Comparison of ENCODE assay signal across 20 mouse cellular contexts in genomic region chr2:25310969-25311368, GRCm38 (mm10). TPM values are rescaled to one million over a fixed set of nuclear protein-coding genes. Genes with fewer than 3 reads are reported as not detected.
A peak's percentile ranks its signal among the peaks of the same experiment; 100 is the strongest.
DNase-seq lines count a peak whose midpoint lies in the region; ATAC-seq and TF ChIP-seq lines count a peak whose summit lies in the region.
"Had no signal": no experiment of that assay in that cellular context is flagged by ENCODE, and none has a peak within 500 bp of the region (broad histone marks: within the 10 kb centered on the region; RNA-seq: fewer than 3 reads in every experiment).

No protein-coding gene starts in this region.

- ATAC-seq in heart, embryonic 12.5 days (ENCODE audit: insufficient number of reproducible peaks, low FRiP score) = no peak
- ATAC-seq in intestine, embryonic 14.5 days (replicated peaks; ENCODE audit: low FRiP score, low TSS enrichment, low read depth) = no peak; the same call in 1 of the 2 replicates
- ATAC-seq: forebrain, embryonic 13.5 days; hindbrain, embryonic 16.5 days had no signal

- TF ChIP-seq CTCF in testis, adult 2 months (IDR thresholded peaks at IDR 0.05; ENCODE audit: control insufficient read depth, insufficient read depth, insufficient replicate concordance, low read depth, low read length) = no peak

- TF ChIP-seq POLR2A in testis, adult 2 months (IDR thresholded peaks at IDR 0.05; ENCODE audit: control insufficient read depth, low read depth, low read length) = no peak

- 2% methylated on average over 22 of the region's 22 CpGs for WGBS in heart, embryonic 12.5 days
- 2% methylated on average over 22 of the region's 22 CpGs for WGBS in intestine, embryonic 14.5 days

- DNase-seq in heart, adult 8-10 months (ENCODE audit: low spot score) = no peak
- DNase-seq in testis, postnatal 10 days (ENCODE audit: low spot score) = no peak
- DNase-seq in intestine, embryonic 14.5 days (ENCODE audit: low spot score) = no peak
- no peak for DNase-seq in ovary, postnatal 14 days (ENCODE audit: low spot score)
- DNase-seq in lung, adult 18-20 months = no peak
- DNase-seq: adrenal gland, postnatal 25 days; gastrocnemius, postnatal 10 days; lung, adult 2 months; right cerebral cortex, adult 18-20 months; thymus, postnatal 4 days had no signal

- no peaks in the 10 kb centered on the region for H3K4me1 ChIP-seq in heart, embryonic 12.5 days (replicated peaks)
- peaks cover 3% of the 10 kb centered on the region for H3K4me1 ChIP-seq in testis, adult 2 months (ENCODE audit: control insufficient read depth, insufficient read depth, low read length)
- H3K4me1 ChIP-seq in intestine, embryonic 14.5 days (replicated peaks; ENCODE audit: control insufficient read depth, insufficient read depth, low read length) = no peaks in the 10 kb centered on the region
- H3K4me1 ChIP-seq: forebrain, embryonic 13.5 days had no signal

- H3K9ac ChIP-seq in heart, embryonic 12.5 days = no peak overlapping the region
- no peak overlapping the region for H3K9ac ChIP-seq in intestine, embryonic 14.5 days (ENCODE audit: low read length)
- H3K9ac ChIP-seq: forebrain, embryonic 13.5 days had no signal

- peaks cover 97% of the 10 kb centered on the region for H3K27me3 ChIP-seq in heart, embryonic 12.5 days (replicated peaks)
- H3K27me3 ChIP-seq in testis, adult 2 months (ENCODE audit: control insufficient read depth, insufficient read depth, low read length) = no peaks in the 10 kb centered on the region; the same call in 1 of the 2 replicates
- H3K27me3 ChIP-seq in intestine, embryonic 14.5 days (replicated peaks; ENCODE audit: control insufficient read depth, insufficient read depth, low read length) = peaks cover 77% of the 10 kb centered on the region

- H3K36me3 ChIP-seq in heart, embryonic 12.5 days = no peaks in the 10 kb centered on the region
- no peaks in the 10 kb centered on the region for H3K36me3 ChIP-seq in testis, adult 2 months (ENCODE audit: control insufficient read depth, insufficient read depth, low read length)
- no peaks in the 10 kb centered on the region for H3K36me3 ChIP-seq in intestine, embryonic 14.5 days (ENCODE audit: control insufficient read depth, insufficient read depth, low read length)

- H3K4me3 ChIP-seq in heart, embryonic 12.5 days = 0 out of 2 replicates have a peak overlapping the region, but pooled peaks have one; percentile 5
- H3K4me3 ChIP-seq in testis, adult 2 months (ENCODE audit: control insufficient read depth, low read depth, low read length) = peak overlapping the region; percentile 19
- peak overlapping the region; percentile 11; the same call in 1 of the 2 replicates for H3K4me3 ChIP-seq in intestine, embryonic 14.5 days (ENCODE audit: low read depth, low read length)
- H3K4me3 ChIP-seq: forebrain, embryonic 13.5 days; left cerebral cortex, adult 2 months had no signal

- H3K4me2 ChIP-seq in heart, embryonic 12.5 days = no peak overlapping the region
- peak overlapping the region; percentile 33 for H3K4me2 ChIP-seq in intestine, embryonic 14.5 days (ENCODE audit: low read length)
- H3K4me2 ChIP-seq: forebrain, embryonic 13.5 days had no signal

- H3K27ac ChIP-seq in heart, embryonic 12.5 days (ENCODE audit: poor library complexity, severe bottlenecking) = no peak overlapping the region
- H3K27ac ChIP-seq in testis, adult 2 months (ENCODE audit: control insufficient read depth, insufficient read depth, low read depth, low read length) = no peak overlapping the region
- no peak overlapping the region for H3K27ac ChIP-seq in intestine, embryonic 14.5 days (ENCODE audit: low read depth)
- H3K27ac ChIP-seq: forebrain, embryonic 13.5 days; left cerebral cortex, adult 2 months had no signal

- no peaks in the 10 kb centered on the region for H3K9me3 ChIP-seq in heart, embryonic 12.5 days (replicated peaks)
- H3K9me3 ChIP-seq in intestine, embryonic 14.5 days (ENCODE audit: control insufficient read depth, low read length) = no peaks in the 10 kb centered on the region
- H3K9me3 ChIP-seq: forebrain, embryonic 13.5 days had no signal

RNA-seq across cellular contexts. Expression of gene Grin1, which starts 8.0 kb away (rescaled TPM):
- 0.44 TPM in 1 of 2 replicates, not detected in the other for polyA plus RNA-seq in heart, embryonic 12.5 days (2016; fragmentation: Nextera tagmentation; extraction: Ambion mirVana)
- under 1 TPM in 2 of 4 experiments, not detected in 2; 0.09 to 0.11 TPM for total RNA-seq in heart, adult 8-10 months (2022)
- 0.38 and 0.75 TPM in 2 replicates for polyA plus RNA-seq in testis, adult 2 months (2012; rRNA removed)
- 2.1 and 2.4 TPM in 2 replicates for polyA plus RNA-seq in intestine, embryonic 14.5 days (2014; fragmentation: Nextera tagmentation; extraction: Ambion mirVana)
- polyA plus RNA-seq: heart, embryonic 16.5 days had no signal

RNA-seq across cellular contexts. Expression of gene Man1b1, which starts 21.2 kb away (rescaled TPM):
- 34.0 and 40.9 TPM in 2 replicates for polyA plus RNA-seq in heart, embryonic 12.5 days (2016; fragmentation: Nextera tagmentation; extraction: Ambion mirVana)
- total RNA-seq in heart, adult 8-10 months (2022) = 10 to 100 TPM; 19.9 to 28.2 (median 22.5) TPM
- polyA plus RNA-seq in testis, adult 2 months (2012; rRNA removed) = 25.4 and 29.3 TPM in 2 replicates
- 66.3 and 73.3 TPM in 2 replicates for polyA plus RNA-seq in intestine, embryonic 14.5 days (2014; fragmentation: Nextera tagmentation; extraction: Ambion mirVana)

RNA-seq across cellular contexts. Expression of gene Lrrc26, which starts 21.3 kb away (rescaled TPM):
- polyA plus RNA-seq in heart, embryonic 12.5 days (2016; fragmentation: Nextera tagmentation; extraction: Ambion mirVana) = not detected in 2 replicates
- total RNA-seq in heart, adult 8-10 months (2022) = not detected
- polyA plus RNA-seq in testis, adult 2 months (2012; rRNA removed) = 3.5 and 4.3 TPM in 2 replicates
- polyA plus RNA-seq in intestine, embryonic 14.5 days (2014; fragmentation: Nextera tagmentation; extraction: Ambion mirVana) = not detected in 2 replicates
- total RNA-seq: adrenal gland, postnatal 25 days; left cerebral cortex, adult 2 months had no signal
- polyA plus RNA-seq: neural tube, embryonic 14.5 days had no signal

RNA-seq across cellular contexts. Expression of gene Tmem210, which starts 23.0 kb away (rescaled TPM):
- not detected in 2 replicates for polyA plus RNA-seq in heart, embryonic 12.5 days (2016; fragmentation: Nextera tagmentation; extraction: Ambion mirVana)
- total RNA-seq in heart, adult 8-10 months (2022) = not detected
- polyA plus RNA-seq in testis, adult 2 months (2012; rRNA removed) = 830 and 870 TPM in 2 replicates
- polyA plus RNA-seq in intestine, embryonic 14.5 days (2014; fragmentation: Nextera tagmentation; extraction: Ambion mirVana) = not detected in 2 replicates
- total RNA-seq: adrenal gland, postnatal 25 days; gastrocnemius, postnatal 10 days; left cerebral cortex, adult 2 months had no signal
- polyA plus RNA-seq: embryonic facial prominence, embryonic 14.5 days; forebrain, embryonic 13.5 days; heart, embryonic 16.5 days; hindbrain, embryonic 16.5 days; large intestine, adult 2 months; limb, embryonic 14.5 days; lung, adult 2 months; neural tube, embryonic 14.5 days had no signal

RNA-seq across cellular contexts. Expression of gene Anapc2, which starts 38.7 kb away (rescaled TPM):
- 83.4 and 87.7 TPM in 2 replicates for polyA plus RNA-seq in heart, embryonic 12.5 days (2016; fragmentation: Nextera tagmentation; extraction: Ambion mirVana)
- 10 to 100 TPM; 36.8 to 39.8 (median 37.6) TPM for total RNA-seq in heart, adult 8-10 months (2022)
- 29.3 and 32.3 TPM in 2 replicates for polyA plus RNA-seq in testis, adult 2 months (2012; rRNA removed)
- 100 and 110 TPM in 2 replicates for polyA plus RNA-seq in intestine, embryonic 14.5 days (2014; fragmentation: Nextera tagmentation; extraction: Ambion mirVana)
